Mouse (Mus musculus) C2C12 (cell line): ENCODE measurements around the gene Cd160.

Source experiments
- CTCF ChIP-seq: IDR thresholded peaks from one replicate; pipeline ENCODE4 v1.5.1; 2011; ENCODE audit not compliant: control insufficient read depth, insufficient read depth, insufficient read length
- MAX ChIP-seq: IDR thresholded peaks from one replicate; pipeline ENCODE4 v1.6.1; 2011; ENCODE audit warnings: mild to moderate bottlenecking, control low read depth
- USF1 ChIP-seq: IDR thresholded peaks from one replicate; pipeline ENCODE4 v1.6.1; 2011; ENCODE audit warnings: low read depth, mild to moderate bottlenecking, control low read depth, moderate library complexity

DNA sequence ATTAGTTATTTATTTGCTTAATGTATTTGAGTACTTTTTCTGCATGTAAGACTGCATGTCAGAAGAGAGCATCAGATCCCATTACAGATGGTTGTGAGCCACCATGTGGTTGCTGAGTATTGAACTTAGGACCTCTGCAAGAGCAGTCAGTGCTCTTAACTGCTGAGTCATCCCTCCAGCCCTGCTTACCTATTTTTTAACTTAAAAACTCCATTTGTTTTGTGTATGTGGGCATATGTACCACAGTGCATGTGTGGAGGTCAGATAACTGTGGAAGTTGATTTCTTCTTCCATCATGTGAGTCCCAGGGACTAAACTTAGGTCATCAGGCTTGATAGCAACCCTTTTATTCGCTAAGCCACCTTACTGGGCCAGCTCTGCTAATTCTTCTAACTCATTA is 41.4 kb downstream of the Cd160 start:
- no peak for TF ChIP-seq CTCF
- no peak for TF ChIP-seq USF1
- no peak for TF ChIP-seq MAX
